Mouse (Mus musculus): ENCODE results near the gene Atpif1. TPM values are rescaled to one million over a fixed set of nuclear protein-coding genes. Genes with fewer than 3 reads are reported as not detected.

The Atpif1 gene
- polyA plus RNA-seq, 1 experiment from 2014 or later: 1,320 TPM

- 59% methylated on average over 6 of the region's 6 CpGs for WGBS
- no peak overlapping the region for H3K9ac ChIP-seq
- H3K4me3 ChIP-seq: no peak overlapping the region
- H3K4me2 ChIP-seq: no peak overlapping the region
- no peak for ATAC-seq (ENCODE audit: low FRiP score, low read depth)
- no peaks in the 10 kb centered on the region for H3K27me3 ChIP-seq
- no peaks in the 10 kb centered on the region for H3K9me3 ChIP-seq
- H3K36me3 ChIP-seq: no peaks in the 10 kb centered on the region
- H3K27ac ChIP-seq (replicated peaks): no peak overlapping the region
- peaks cover 11% of the 10 kb centered on the region for H3K4me1 ChIP-seq (replicated peaks)
Observed at GRCm38 (mm10) chr4:132505034-132505738, 28.3 kb downstream of the Atpif1 start.

- ATAC-seq (ENCODE audit: low FRiP score, low read depth): no peak
- H3K27me3 ChIP-seq: no peaks in the 10 kb centered on the region
- H3K27ac ChIP-seq (replicated peaks): no peak overlapping the region
- H3K36me3 ChIP-seq: no peaks in the 10 kb centered on the region
- H3K4me1 ChIP-seq (replicated peaks): no peaks in the 10 kb centered on the region
- no peak overlapping the region for H3K9ac ChIP-seq
- no peak overlapping the region for H3K4me3 ChIP-seq
- no peaks in the 10 kb centered on the region for H3K9me3 ChIP-seq
- H3K4me2 ChIP-seq: no peak overlapping the region
- 89% methylated on average over 11 of the region's 11 CpGs for WGBS
Observed at GRCm38 (mm10) chr4:132503344-132503743, 30.1 kb downstream of the Atpif1 start.

- 97% methylated on average over 6 of the region's 6 CpGs for WGBS
- Histone ChIP-seq H3K27me3 (no peaks in the 10 kb centered on the region), H3K4me1 (replicated peaks) (no peaks in the 10 kb centered on the region), H3K4me3 (no peak overlapping the region), H3K4me2 (no peak overlapping the region), H3K9ac (no peak overlapping the region), H3K27ac (replicated peaks) (no peak overlapping the region), H3K9me3 (no peaks in the 10 kb centered on the region), H3K36me3 (no peaks in the 10 kb centered on the region)
- ATAC-seq (ENCODE audit: low FRiP score, low read depth): no peak
Observed at GRCm38 (mm10) chr4:132501639-132502038, 31.8 kb downstream of the Atpif1 start.

GRCm38 (mm10) chr4:132494271-132494918 is 39.1 kb downstream of the Atpif1 start:
- Histone ChIP-seq H3K4me3 (no peak overlapping the region), H3K36me3 (no peaks in the 10 kb centered on the region), H3K4me2 (no peak overlapping the region), H3K27me3 (no peaks in the 10 kb centered on the region), H3K9me3 (no peaks in the 10 kb centered on the region), H3K9ac (no peak overlapping the region), H3K4me1 (replicated peaks) (peaks cover 12% of the 10 kb centered on the region), H3K27ac (replicated peaks) (no peak overlapping the region)
- 87% methylated on average over 20 of the region's 20 CpGs for WGBS
- ATAC-seq (ENCODE audit: low FRiP score, low read depth): no peak

- Histone ChIP-seq H3K9ac (no peak overlapping the region), H3K4me3 (no peak overlapping the region), H3K27me3 (no peaks in the 10 kb centered on the region), H3K36me3 (no peaks in the 10 kb centered on the region), H3K9me3 (no peaks in the 10 kb centered on the region), H3K4me2 (no peak overlapping the region), H3K4me1 (replicated peaks) (peaks cover 12% of the 10 kb centered on the region), H3K27ac (replicated peaks) (no peak overlapping the region)
- ATAC-seq (ENCODE audit: low FRiP score, low read depth): no peak
- WGBS: 43% methylated on average over 10 of the region's 10 CpGs
Observed at GRCm38 (mm10) chr4:132492178-132493060, 41.0 kb downstream of the Atpif1 start.

- no peak overlapping the region for H3K27ac ChIP-seq (replicated peaks)
- H3K9ac ChIP-seq: no peak overlapping the region
- H3K4me3 ChIP-seq: no peak overlapping the region
- peaks cover 12% of the 10 kb centered on the region for H3K4me1 ChIP-seq (replicated peaks)
- WGBS: 80% methylated on average over 6 of the region's 6 CpGs
- no peaks in the 10 kb centered on the region for H3K36me3 ChIP-seq
- ATAC-seq (ENCODE audit: low FRiP score, low read depth): no peak
- no peak overlapping the region for H3K4me2 ChIP-seq
- no peaks in the 10 kb centered on the region for H3K27me3 ChIP-seq
- no peaks in the 10 kb centered on the region for H3K9me3 ChIP-seq
Observed at GRCm38 (mm10) chr4:132491748-132492147, 41.7 kb downstream of the Atpif1 start.

GRCm38 (mm10) chr4:132491057-132491456 is 42.4 kb downstream of the Atpif1 start:
- ATAC-seq (ENCODE audit: low FRiP score, low read depth): no peak
- no peak overlapping the region for H3K4me2 ChIP-seq
- WGBS: 94% methylated on average over 8 of the region's 8 CpGs
- H3K9me3 ChIP-seq: no peaks in the 10 kb centered on the region
- H3K36me3 ChIP-seq: no peaks in the 10 kb centered on the region
- no peak overlapping the region for H3K9ac ChIP-seq
- no peak overlapping the region for H3K4me3 ChIP-seq
- peaks cover 12% of the 10 kb centered on the region for H3K4me1 ChIP-seq (replicated peaks)
- no peaks in the 10 kb centered on the region for H3K27me3 ChIP-seq
- no peak overlapping the region for H3K27ac ChIP-seq (replicated peaks)

- no peak for ATAC-seq (ENCODE audit: low FRiP score, low read depth)
- H3K9me3 ChIP-seq: no peaks in the 10 kb centered on the region
- no peaks in the 10 kb centered on the region for H3K36me3 ChIP-seq
- H3K27ac ChIP-seq (replicated peaks): no peak overlapping the region
- H3K9ac ChIP-seq: no peak overlapping the region
- H3K4me2 ChIP-seq: no peak overlapping the region
- peaks cover 12% of the 10 kb centered on the region for H3K4me1 ChIP-seq (replicated peaks)
- WGBS: 91% methylated on average over 15 of the region's 15 CpGs
- no peak overlapping the region for H3K4me3 ChIP-seq
- no peaks in the 10 kb centered on the region for H3K27me3 ChIP-seq
Observed at GRCm38 (mm10) chr4:132490273-132491010, 43.0 kb downstream of the Atpif1 start.

GRCm38 (mm10) chr4:132488976-132489375 is 44.5 kb downstream of the Atpif1 start:
- peaks cover 12% of the 10 kb centered on the region for H3K4me1 ChIP-seq (replicated peaks)
- no peak overlapping the region for H3K4me3 ChIP-seq
- no peaks in the 10 kb centered on the region for H3K27me3 ChIP-seq
- 79% methylated on average over 6 of the region's 6 CpGs for WGBS
- ATAC-seq (ENCODE audit: low FRiP score, low read depth): no peak
- no peak overlapping the region for H3K9ac ChIP-seq
- no peak overlapping the region for H3K27ac ChIP-seq (replicated peaks)
- no peak overlapping the region for H3K4me2 ChIP-seq
- no peaks in the 10 kb centered on the region for H3K36me3 ChIP-seq
- H3K9me3 ChIP-seq: no peaks in the 10 kb centered on the region

- Histone ChIP-seq H3K36me3 (no peaks in the 10 kb centered on the region), H3K9me3 (no peaks in the 10 kb centered on the region), H3K4me3 (no peak overlapping the region), H3K4me1 (replicated peaks) (peaks cover 12% of the 10 kb centered on the region), H3K27me3 (no peaks in the 10 kb centered on the region), H3K9ac (no peak overlapping the region), H3K27ac (replicated peaks) (no peak overlapping the region), H3K4me2 (no peak overlapping the region)
- WGBS: 80% methylated on average over 3 of the region's 3 CpGs
- ATAC-seq (ENCODE audit: low FRiP score, low read depth): no peak
Observed at GRCm38 (mm10) chr4:132488521-132488920, 44.9 kb downstream of the Atpif1 start.

- WGBS: 67% methylated on average over 5 of the region's 5 CpGs
Observed at GRCm38 (mm10) chr4:132484820-132485219, 48.6 kb downstream of the Atpif1 start.

More at GRCm38 (mm10) chr4:132484820-132485219, 48.6 kb downstream of the Atpif1 start:
- Histone ChIP-seq H3K9me3 (no peaks in the 10 kb centered on the region), H3K27ac (replicated peaks) (no peak overlapping the region), H3K27me3 (no peaks in the 10 kb centered on the region), H3K4me1 (replicated peaks) (no peaks in the 10 kb centered on the region), H3K4me3 (no peak overlapping the region), H3K4me2 (no peak overlapping the region), H3K9ac (no peak overlapping the region), H3K36me3 (no peaks in the 10 kb centered on the region)
- ATAC-seq (ENCODE audit: low FRiP score, low read depth): no peak

Data from hindbrain, embryonic 15.5 days (tissue).